Mouse (Mus musculus) heart, postnatal 36 days (tissue): ENCODE data around the gene Npas2. TPM values are rescaled to one million over a fixed set of nuclear protein-coding genes. Genes with fewer than 3 reads are reported as not detected.
A peak's percentile ranks its signal among the peaks of the same experiment; 100 is the strongest.

Experiments used
- DNase-seq, 2 experiments: peaks; one replicate each; pipeline ENCODE4 v3.0.0; 2021 to 2022
- intact Hi-C: fragments of 180-260 bp; cut with DNase I; formaldehyde crosslinking; loops from one replicate; pipeline ENCODE4 v1.15.1; 2025
- microRNA-seq, 2 experiments: library from miRNA; unstranded; fragments of <30 nt; microRNA quantifications; one replicate each; pipeline ENCODE4 v1.2.0; 2021; ENCODE audit warnings: borderline number of aligned reads in 2 of 2
- total RNA-seq, 2 experiments: library from RNA; stranded (reverse); gene quantifications; 2 replicates each; pipeline ENCODE4 v1.2.3; 2021

Npas2 gene
- total RNA-seq, 2 experiments from 2014 or later = 2.7 to 4.6 TPM

DNA sequence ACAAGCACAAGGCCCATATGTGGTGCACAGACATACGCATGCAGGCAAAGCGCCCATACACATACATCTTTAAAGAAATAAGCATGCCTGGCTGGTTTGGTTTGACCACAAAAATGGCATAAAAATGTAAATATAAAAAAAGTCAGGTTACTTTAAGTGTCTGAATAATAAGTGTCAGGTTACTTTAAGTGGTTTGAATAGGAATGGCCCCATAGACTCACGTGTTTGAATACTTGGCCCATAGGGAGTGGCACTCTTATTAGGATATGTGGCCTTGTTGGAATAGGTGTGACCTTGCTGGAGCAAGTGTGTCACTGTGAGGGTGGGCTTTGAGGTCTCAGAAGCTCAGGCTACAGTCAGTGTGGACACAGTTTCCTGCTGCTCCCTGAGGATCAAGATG is 201.1 kb downstream of the Npas2 start:
- intact Hi-C loops = loop anchor here (5.0 kb wide), 1 partner anchor 83 kb away; the partner anchor contains the start of gene Tbc1d8
- DNase-seq = no peak

DNA sequence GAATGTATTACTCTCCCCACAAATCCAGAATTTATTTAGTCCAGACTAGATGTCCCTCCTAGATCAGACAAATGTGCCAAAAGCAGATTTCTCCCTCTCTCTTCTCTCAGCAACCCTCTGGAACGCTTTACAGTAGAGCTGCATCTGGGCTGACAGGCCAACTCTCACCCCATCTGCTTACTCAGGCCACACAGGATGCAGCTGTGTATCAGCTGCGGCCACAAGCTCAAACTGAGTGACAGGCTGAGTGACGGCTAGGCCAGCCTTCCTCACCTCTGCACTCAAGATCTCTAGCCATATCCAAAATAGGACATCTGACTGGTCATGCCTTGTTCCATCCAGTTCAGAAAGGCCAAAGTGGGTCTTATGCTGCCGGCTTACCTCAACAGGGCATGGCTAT is 202.8 kb downstream of the Npas2 start:
- DNase-seq = no peak
- intact Hi-C loops = no loop called here

DNA sequence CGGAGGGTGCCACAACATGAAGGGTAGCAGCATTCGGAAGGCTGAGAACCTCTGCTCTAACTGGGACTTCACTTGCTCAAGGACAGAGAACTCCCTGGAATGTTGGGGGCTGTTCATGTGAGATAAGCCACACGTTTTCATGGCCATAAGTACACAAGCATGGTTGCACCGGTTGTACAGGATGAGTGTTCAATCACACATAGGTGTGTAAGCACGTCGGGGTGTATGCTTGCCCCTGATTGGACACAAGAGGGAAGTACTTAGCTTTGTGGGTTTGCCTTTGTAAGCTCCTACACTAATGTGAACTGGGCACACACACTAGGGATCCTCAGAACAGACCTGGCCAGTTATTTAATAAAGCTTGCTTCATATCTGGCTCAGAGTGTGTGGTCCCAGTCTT is 204.8 kb downstream of the Npas2 start:
- intact Hi-C loops = no loop called here
- no peak for DNase-seq

DNA sequence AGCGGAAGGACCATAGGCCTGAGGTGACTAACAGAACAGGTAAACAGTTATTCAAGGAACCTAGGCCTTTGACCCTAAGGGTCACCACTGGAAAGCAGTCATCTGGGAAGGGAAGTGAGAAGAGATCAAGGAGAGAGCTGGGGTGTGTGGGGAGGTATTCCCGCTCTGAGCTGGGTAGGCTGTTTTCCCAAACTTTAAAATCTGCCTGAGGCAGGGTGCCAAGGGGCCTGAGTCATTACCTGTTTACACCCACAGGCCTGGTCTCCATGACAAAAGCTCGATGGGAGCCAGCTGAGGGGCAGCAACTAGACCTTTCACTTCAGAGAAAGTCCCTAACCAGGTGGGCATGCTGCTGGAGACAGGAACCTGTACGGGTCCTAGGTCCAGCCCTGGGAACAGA is 205.7 kb downstream of the Npas2 start:
- intact Hi-C loops = no loop called here
- peak; percentile 22 to 45 for DNase-seq

DNA sequence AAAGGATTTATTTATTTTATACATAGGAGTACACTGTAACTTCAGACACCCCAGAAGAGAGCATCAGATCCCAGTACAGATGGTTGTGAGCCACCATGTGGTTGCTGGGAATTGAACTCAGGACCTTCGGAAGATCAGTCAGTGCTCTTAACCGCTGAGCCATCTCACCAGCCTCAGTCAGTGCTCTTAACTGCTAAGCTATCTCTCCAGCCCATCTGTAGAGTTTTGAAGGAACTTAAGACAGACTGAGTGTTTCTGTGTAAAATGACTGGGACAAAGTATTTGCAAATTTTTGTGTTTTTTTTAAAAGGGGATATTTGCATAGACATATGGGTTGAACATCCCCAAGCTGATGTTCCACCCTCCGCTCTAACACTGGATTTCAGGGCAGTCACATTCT is 206.6 kb downstream of the Npas2 start:
- DNase-seq = no peak
- intact Hi-C loops = no loop called here

DNA sequence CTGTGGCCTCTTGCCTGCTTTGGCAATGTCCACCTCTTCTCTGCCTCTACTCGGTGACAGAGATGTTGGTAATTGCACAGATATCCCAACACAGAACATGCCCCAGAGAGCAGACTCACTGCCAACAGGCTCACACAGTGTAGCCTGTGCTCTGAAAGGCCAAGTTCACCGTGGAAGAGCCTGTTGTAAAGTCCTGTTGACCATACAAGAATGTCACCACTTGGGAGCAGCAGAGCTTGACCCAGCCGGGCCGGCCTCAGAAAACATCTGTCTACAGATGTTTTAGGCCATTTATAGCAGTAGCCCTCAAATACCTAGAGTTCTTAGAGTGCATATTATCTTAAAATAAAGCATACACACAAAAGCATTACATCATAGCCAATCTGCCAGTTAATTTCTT is 213.6 kb downstream of the Npas2 start:
- no peak for DNase-seq
- intact Hi-C loops = loop anchor here (5.0 kb wide), 1 partner anchor 95 kb away; no protein-coding TSS in a partner anchor

DNA sequence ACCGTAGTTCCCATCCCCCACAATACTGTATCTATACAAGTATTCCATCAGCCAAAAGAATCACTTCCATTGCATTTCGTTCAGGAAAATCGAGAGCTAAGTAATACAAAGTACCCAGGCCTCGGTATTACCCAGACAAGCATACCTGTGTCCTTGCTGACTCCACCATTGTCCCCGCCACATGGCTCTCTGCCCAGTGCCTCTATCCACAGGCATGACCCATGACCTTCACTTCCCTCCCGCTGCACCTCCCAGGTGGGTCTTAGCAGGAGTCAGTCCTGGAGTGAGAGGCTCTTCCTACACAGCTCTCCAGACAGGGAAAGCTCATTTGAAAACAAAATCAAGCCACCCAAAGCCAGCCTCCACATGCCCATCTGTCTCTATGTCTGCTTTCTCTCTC is 214.6 kb downstream of the Npas2 start:
- intact Hi-C loops = loop anchor here (5.0 kb wide), 1 partner anchor 94 kb away; no protein-coding TSS in a partner anchor

DNA sequence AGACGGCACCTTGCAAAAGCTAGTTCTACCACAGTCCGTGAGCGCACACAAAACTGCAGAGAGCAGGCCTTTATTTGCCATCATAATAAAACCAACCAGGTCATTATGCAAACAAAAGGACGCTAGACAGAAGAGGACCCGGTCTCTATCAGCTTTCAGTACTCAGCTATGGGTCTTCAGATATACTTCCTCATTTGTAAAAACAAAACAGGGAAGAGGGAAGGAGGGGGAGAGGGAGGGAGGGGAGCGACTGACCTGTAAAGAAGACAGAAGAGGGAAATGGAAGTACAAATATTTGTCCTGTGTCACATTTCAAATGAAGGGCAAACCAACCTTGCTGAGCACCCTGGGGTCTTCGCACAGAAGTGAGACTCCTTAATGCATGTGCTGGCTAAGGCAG is 215.1 kb downstream of the Npas2 start:
- intact Hi-C loops = loop anchor here (5.0 kb wide), 1 partner anchor 94 kb away; no protein-coding TSS in a partner anchor
- DNase-seq = no peak

More for the DNA sequence above, 214.6 kb downstream of the Npas2 start:
- DNase-seq = no peak

DNA sequence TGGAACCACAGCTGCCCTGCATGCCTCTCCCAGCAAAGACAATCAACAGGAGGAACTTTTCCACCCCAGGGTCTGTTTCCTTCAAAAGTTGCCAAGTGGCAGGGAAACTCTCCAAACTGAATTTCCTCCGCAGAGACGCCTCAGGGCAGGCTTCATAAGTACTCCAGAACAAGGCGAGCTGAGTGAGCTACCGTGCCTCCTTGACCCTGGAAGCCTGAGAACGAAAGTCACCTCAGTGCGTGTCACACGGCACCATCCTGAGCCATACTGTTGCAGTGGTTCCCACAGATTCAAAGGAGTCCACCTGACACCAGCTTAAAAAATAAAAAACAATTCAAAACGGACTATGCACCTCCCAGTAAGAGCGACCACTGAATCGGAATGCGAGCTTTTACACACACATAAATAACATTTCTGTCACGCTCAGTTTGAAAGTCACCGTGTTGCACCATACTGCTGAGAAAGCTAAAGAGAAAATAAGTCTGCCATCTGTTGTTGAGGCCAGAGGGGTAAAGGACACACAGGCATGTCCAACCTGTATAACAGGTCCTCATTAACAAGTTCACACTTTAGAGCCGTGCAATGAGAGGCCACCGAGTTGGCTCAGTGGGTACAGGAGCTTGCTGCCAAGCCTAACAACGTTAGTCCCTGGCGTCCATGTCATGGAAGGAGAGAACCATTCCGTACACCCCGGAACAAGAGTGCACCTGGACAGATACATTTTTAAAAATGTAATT is 216.7 kb downstream of the Npas2 start:
- intact Hi-C loops = no loop called here

More for the DNA sequence above, 216.7 kb downstream of the Npas2 start:
- DNase-seq = no peak

Small RNA genes lying within 50 kb of the gene (microRNA-seq; reads per million reads assigned to microRNA genes)
- gene Mir6349 = 0 reads per million in 2 experiments

Other genes with a start within 250 kb of the Npas2 start
- 10 to 100 TPM; 76.2 to 77.3 TPM for gene Pdcl3, start 208.1 kb upstream of the Npas2 start, total RNA-seq
- 100 to 1,000 TPM; 517 to 581 TPM for gene Rpl31, start 174.1 kb downstream of the Npas2 start, total RNA-seq